Mouse (Mus musculus): Measurements from ENCODE around the gene Dennd1b. TPM values are rescaled to one million over a fixed set of nuclear protein-coding genes. Genes with fewer than 3 reads are reported as not detected.

Gene Dennd1b
- polyA plus RNA-seq, 1 experiment from 2014 or later, result 5.3 TPM

DNA sequence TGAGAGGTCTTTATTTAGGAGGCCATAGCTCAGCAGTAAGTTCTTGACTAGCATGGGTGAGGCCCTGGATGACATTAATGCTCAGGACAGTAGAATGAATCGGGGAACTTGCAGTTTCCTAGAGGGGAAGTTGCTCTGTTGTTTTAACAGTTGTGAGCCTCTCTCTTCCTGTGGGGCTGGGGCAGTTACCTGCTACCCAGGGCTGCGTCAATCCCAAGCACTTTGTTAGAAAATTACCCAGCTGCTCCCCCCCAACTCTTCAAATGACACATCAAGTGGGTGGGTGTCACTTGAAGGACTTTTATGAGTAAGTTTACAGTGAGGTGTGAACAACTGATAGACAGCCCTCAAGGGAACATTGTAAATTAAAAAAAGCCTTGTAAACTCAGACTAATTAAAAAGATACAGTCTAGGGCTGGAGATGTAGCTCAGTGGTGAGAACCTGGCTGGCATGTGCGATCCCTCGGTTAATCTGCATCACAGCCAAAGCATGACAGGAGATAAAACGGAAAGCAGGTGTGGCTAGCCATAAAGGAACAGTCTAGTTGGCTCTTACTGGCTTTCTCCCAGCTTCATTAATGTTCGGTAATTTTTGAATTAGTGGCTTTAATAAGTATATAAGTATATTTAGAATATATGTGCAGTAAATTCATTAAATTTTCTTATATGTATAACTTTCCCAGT is 10.4 kb downstream of the Dennd1b start:
- no peak for ATAC-seq
- Histone ChIP-seq H3K9me3 (ENCODE audit: control insufficient read depth, low read length) (no peaks in the 10 kb centered on the region), H3K9ac (ENCODE audit: low read depth, low read length) (no peak overlapping the region), H3K36me3 (ENCODE audit: control insufficient read depth, insufficient read depth, low read length) (no peaks in the 10 kb centered on the region), H3K4me1 (ENCODE audit: control insufficient read depth, insufficient read depth, low read length) (peaks cover 4% of the 10 kb centered on the region; the same call in 1 of the 2 replicates), H3K27me3 (replicated peaks; ENCODE audit: control insufficient read depth, insufficient read depth, low read length) (no peaks in the 10 kb centered on the region), H3K27ac (ENCODE audit: low read length) (no peak overlapping the region), H3K4me2 (ENCODE audit: low read depth, low read length) (no peak overlapping the region), H3K4me3 (ENCODE audit: low read length) (no peak overlapping the region)
- WGBS, result 78% methylated on average over 6 of the region's 6 CpGs

GRCm38 (mm10) chr1:138974836-138975235 is 11.6 kb downstream of the Dennd1b start:
- 70% methylated on average over 8 of the region's 8 CpGs for WGBS
- no peak for ATAC-seq
- H3K4me1 ChIP-seq (ENCODE audit: control insufficient read depth, insufficient read depth, low read length), result peaks cover 4% of the 10 kb centered on the region; the same call in 1 of the 2 replicates
- no peaks in the 10 kb centered on the region for H3K27me3 ChIP-seq (replicated peaks; ENCODE audit: control insufficient read depth, insufficient read depth, low read length)
- H3K9me3 ChIP-seq (ENCODE audit: control insufficient read depth, low read length), result no peaks in the 10 kb centered on the region
- H3K4me3 ChIP-seq (ENCODE audit: low read length), result no peak overlapping the region
- no peak overlapping the region for H3K27ac ChIP-seq (ENCODE audit: low read length)
- H3K36me3 ChIP-seq (ENCODE audit: control insufficient read depth, insufficient read depth, low read length), result no peaks in the 10 kb centered on the region
- H3K4me2 ChIP-seq (ENCODE audit: low read depth, low read length), result no peak overlapping the region
- no peak overlapping the region for H3K9ac ChIP-seq (ENCODE audit: low read depth, low read length)

DNA sequence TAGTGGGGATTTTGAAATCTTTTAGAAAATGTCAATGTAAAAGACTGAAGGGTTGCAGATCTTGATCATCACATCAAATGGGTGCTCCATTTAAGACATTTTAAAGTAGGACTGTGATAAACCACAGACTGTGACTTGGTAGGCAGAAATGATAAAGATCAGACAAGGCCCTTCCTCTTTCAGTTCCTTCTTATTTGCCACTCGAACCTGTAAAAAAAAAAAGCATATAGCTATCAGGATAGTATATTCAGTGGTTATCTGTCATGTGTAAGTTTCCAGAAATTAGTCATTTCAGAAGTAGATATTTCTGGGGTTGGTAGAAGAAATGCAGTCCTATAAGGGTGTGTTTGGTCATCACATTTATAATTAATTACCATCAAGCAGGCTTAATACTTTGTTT is 12.7 kb downstream of the Dennd1b start:
- Histone ChIP-seq H3K4me3 (ENCODE audit: low read length) (no peak overlapping the region), H3K9me3 (ENCODE audit: control insufficient read depth, low read length) (no peaks in the 10 kb centered on the region), H3K4me1 (ENCODE audit: control insufficient read depth, insufficient read depth, low read length) (peaks cover 4% of the 10 kb centered on the region; the same call in 1 of the 2 replicates), H3K27me3 (replicated peaks; ENCODE audit: control insufficient read depth, insufficient read depth, low read length) (no peaks in the 10 kb centered on the region), H3K27ac (ENCODE audit: low read length) (no peak overlapping the region), H3K9ac (ENCODE audit: low read depth, low read length) (no peak overlapping the region), H3K36me3 (ENCODE audit: control insufficient read depth, insufficient read depth, low read length) (no peaks in the 10 kb centered on the region), H3K4me2 (ENCODE audit: low read depth, low read length) (no peak overlapping the region)
- WGBS, result 43% methylated on average over 1 of the region's 1 CpGs
- no peak for ATAC-seq

DNA sequence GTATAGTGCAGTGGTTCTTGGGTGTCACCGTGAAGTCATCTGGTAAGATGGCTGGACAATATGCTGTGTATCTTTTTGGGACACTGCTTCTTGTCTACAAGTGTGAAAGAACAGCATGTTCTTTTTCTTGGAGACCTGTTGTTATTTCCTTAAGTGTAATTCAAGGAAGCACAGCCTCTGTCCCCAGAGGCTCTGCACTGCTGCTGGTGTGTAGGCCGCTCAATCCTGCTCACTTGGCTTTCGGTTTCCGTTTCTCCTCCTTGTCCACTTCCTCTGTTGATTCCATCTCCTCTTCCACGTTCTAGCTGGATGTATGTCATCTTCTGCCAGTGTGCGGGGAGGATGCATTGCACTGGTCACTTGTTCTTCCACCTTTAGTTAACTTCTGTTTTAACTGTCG is 19.0 kb downstream of the Dennd1b start:
- peaks cover 22% of the 10 kb centered on the region for H3K4me1 ChIP-seq (ENCODE audit: control insufficient read depth, insufficient read depth, low read length)
- H3K9ac ChIP-seq (ENCODE audit: low read depth, low read length), result no peak overlapping the region
- H3K36me3 ChIP-seq (ENCODE audit: control insufficient read depth, insufficient read depth, low read length), result no peaks in the 10 kb centered on the region
- no peaks in the 10 kb centered on the region for H3K27me3 ChIP-seq (replicated peaks; ENCODE audit: control insufficient read depth, insufficient read depth, low read length)
- 0 out of 2 replicates have a peak, but pooled peaks have one; percentile 17 for ATAC-seq
- H3K4me3 ChIP-seq (ENCODE audit: low read length), result no peak overlapping the region
- no peak overlapping the region for H3K4me2 ChIP-seq (ENCODE audit: low read depth, low read length)
- no peaks in the 10 kb centered on the region for H3K9me3 ChIP-seq (ENCODE audit: control insufficient read depth, low read length)
- no peak overlapping the region for H3K27ac ChIP-seq (ENCODE audit: low read length)
- WGBS, result 67% methylated on average over 7 of the region's 7 CpGs

GRCm38 (mm10) chr1:138982611-138983010 is 19.4 kb downstream of the Dennd1b start:
- Histone ChIP-seq H3K27me3 (replicated peaks; ENCODE audit: control insufficient read depth, insufficient read depth, low read length) (no peaks in the 10 kb centered on the region), H3K9ac (ENCODE audit: low read depth, low read length) (no peak overlapping the region), H3K4me3 (ENCODE audit: low read length) (no peak overlapping the region), H3K4me2 (ENCODE audit: low read depth, low read length) (no peak overlapping the region), H3K36me3 (ENCODE audit: control insufficient read depth, insufficient read depth, low read length) (no peaks in the 10 kb centered on the region), H3K9me3 (ENCODE audit: control insufficient read depth, low read length) (no peaks in the 10 kb centered on the region), H3K27ac (ENCODE audit: low read length) (no peak overlapping the region), H3K4me1 (ENCODE audit: control insufficient read depth, insufficient read depth, low read length) (peaks cover 22% of the 10 kb centered on the region)
- ATAC-seq, result peak; percentile 10; the same call in 1 of the 2 replicates
- 62% methylated on average over 5 of the region's 5 CpGs for WGBS

GRCm38 (mm10) chr1:138983064-138983463 is 19.8 kb downstream of the Dennd1b start:
- ATAC-seq, result no peak
- Histone ChIP-seq H3K27ac (ENCODE audit: low read length) (no peak overlapping the region), H3K4me3 (ENCODE audit: low read length) (no peak overlapping the region), H3K36me3 (ENCODE audit: control insufficient read depth, insufficient read depth, low read length) (no peaks in the 10 kb centered on the region), H3K9ac (ENCODE audit: low read depth, low read length) (no peak overlapping the region), H3K4me2 (ENCODE audit: low read depth, low read length) (peak overlapping the region; percentile 24; the same call in 1 of the 2 replicates), H3K27me3 (replicated peaks; ENCODE audit: control insufficient read depth, insufficient read depth, low read length) (no peaks in the 10 kb centered on the region), H3K4me1 (ENCODE audit: control insufficient read depth, insufficient read depth, low read length) (peaks cover 22% of the 10 kb centered on the region), H3K9me3 (ENCODE audit: control insufficient read depth, low read length) (no peaks in the 10 kb centered on the region)
- 42% methylated on average over 2 of the region's 2 CpGs for WGBS

- Histone ChIP-seq H3K36me3 (ENCODE audit: control insufficient read depth, insufficient read depth, low read length) (no peaks in the 10 kb centered on the region), H3K9me3 (ENCODE audit: control insufficient read depth, low read length) (no peaks in the 10 kb centered on the region), H3K4me3 (ENCODE audit: low read length) (no peak overlapping the region), H3K27me3 (replicated peaks; ENCODE audit: control insufficient read depth, insufficient read depth, low read length) (no peaks in the 10 kb centered on the region), H3K4me2 (ENCODE audit: low read depth, low read length) (peak overlapping the region; percentile 24), H3K4me1 (ENCODE audit: control insufficient read depth, insufficient read depth, low read length) (peaks cover 22% of the 10 kb centered on the region), H3K9ac (ENCODE audit: low read depth, low read length) (no peak overlapping the region), H3K27ac (ENCODE audit: low read length) (no peak overlapping the region)
- peak; percentile 90 for ATAC-seq
- 29% methylated on average over 6 of the region's 6 CpGs for WGBS
Measured at GRCm38 (mm10) chr1:138983465-138983864, 20.2 kb downstream of the Dennd1b start.

- WGBS, result 87% methylated on average over 4 of the region's 4 CpGs
- no peak overlapping the region for H3K4me3 ChIP-seq (ENCODE audit: low read length)
Measured at GRCm38 (mm10) chr1:138984161-138984560, 20.9 kb downstream of the Dennd1b start.

GRCm38 (mm10) chr1:138992384-138993138 is 29.3 kb downstream of the Dennd1b start:
- 64% methylated on average over 5 of the region's 5 CpGs for WGBS
- H3K9ac ChIP-seq (ENCODE audit: low read depth, low read length), result no peak overlapping the region
- no peaks in the 10 kb centered on the region for H3K27me3 ChIP-seq (replicated peaks; ENCODE audit: control insufficient read depth, insufficient read depth, low read length)
- 0 out of 2 replicates have a peak, but pooled peaks cover 3% of the 10 kb centered on the region for H3K4me1 ChIP-seq (ENCODE audit: control insufficient read depth, insufficient read depth, low read length)
- peak; percentile 33; the same call in 1 of the 2 replicates for ATAC-seq
- no peak overlapping the region for H3K4me2 ChIP-seq (ENCODE audit: low read depth, low read length)
- no peak overlapping the region for H3K27ac ChIP-seq (ENCODE audit: low read length)
- H3K36me3 ChIP-seq (ENCODE audit: control insufficient read depth, insufficient read depth, low read length), result no peaks in the 10 kb centered on the region
- H3K9me3 ChIP-seq (ENCODE audit: control insufficient read depth, low read length), result no peaks in the 10 kb centered on the region
- no peak overlapping the region for H3K4me3 ChIP-seq (ENCODE audit: low read length)

More at GRCm38 (mm10) chr1:138984161-138984560, 20.9 kb downstream of the Dennd1b start:
- Histone ChIP-seq H3K27ac (ENCODE audit: low read length) (no peak overlapping the region), H3K27me3 (replicated peaks; ENCODE audit: control insufficient read depth, insufficient read depth, low read length) (no peaks in the 10 kb centered on the region), H3K4me2 (ENCODE audit: low read depth, low read length) (no peak overlapping the region), H3K9ac (ENCODE audit: low read depth, low read length) (no peak overlapping the region), H3K9me3 (ENCODE audit: control insufficient read depth, low read length) (no peaks in the 10 kb centered on the region), H3K4me1 (ENCODE audit: control insufficient read depth, insufficient read depth, low read length) (peaks cover 22% of the 10 kb centered on the region), H3K36me3 (ENCODE audit: control insufficient read depth, insufficient read depth, low read length) (no peaks in the 10 kb centered on the region)
- peak; percentile 14; the same call in 1 of the 2 replicates for ATAC-seq
